Mouse (Mus musculus) urinary bladder, postnatal 4 days (tissue): Measurements from ENCODE around the gene Akr1b10.
"Not testable (repeated sequence)": the region's sequence is repeated elsewhere in the genome, so short reads cannot be mapped to it uniquely, and the experiment has no call there.

Experiments used
- DNase-seq, 2 experiments: peaks; one replicate each; pipeline ENCODE4 v3.0.0; 2021 to 2022; ENCODE audit warnings: low spot score in 2 of 2

Akr1b10 gene

DNA sequence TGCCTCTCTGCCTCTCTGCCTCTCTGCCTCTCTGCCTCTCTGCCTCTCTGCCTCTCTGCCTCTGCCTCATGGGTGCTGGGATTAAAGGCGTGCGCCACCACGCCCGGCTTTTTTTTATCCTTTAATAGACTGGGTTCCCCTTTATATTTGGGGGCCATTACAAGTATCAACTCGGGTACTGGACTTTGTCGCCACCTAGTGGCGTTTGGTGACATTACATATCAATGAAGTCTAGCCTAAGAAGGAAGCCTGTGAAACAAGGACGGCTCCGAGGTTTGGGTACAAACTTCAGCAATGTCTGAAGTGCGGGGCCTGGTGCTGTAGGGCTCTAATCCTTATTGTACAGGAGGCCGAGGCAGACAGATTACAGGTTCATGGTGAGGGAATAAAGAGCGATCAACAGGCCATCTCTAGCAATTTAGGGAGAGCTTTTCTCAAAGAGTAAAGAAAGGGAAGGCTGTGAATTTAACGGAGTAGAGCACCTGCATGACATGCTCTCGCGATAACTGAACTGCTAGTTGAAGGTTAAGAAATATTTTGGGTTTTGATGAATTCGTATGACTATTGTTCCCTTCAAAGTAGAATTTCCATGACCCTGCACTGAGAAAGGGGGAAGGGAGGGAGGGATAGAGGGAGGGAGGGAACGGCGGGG lies 12.2 kb upstream of the Akr1b10 start:
- DNase-seq, result peak; percentile 57 to 81

DNA sequence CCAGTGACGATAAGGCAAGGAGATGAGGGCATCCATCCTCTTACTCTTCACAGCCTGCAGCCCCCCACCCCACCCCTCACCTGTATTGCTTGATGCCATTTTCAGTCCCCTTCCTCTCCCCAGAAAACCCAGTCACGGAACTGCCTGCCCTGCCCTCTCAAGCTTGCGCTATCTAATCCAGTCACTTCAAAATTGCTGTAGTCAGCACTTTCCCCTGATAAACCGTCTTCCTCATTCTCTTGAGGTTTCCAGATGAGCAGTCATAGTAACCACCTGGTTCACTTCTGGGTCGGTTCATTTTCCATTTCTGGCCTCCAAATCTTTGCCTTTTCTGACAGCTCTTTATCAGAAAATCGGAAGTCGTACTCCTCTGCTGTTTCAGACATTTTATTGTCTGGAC lies 10.2 kb upstream of the Akr1b10 start:
- no peak for DNase-seq

DNA sequence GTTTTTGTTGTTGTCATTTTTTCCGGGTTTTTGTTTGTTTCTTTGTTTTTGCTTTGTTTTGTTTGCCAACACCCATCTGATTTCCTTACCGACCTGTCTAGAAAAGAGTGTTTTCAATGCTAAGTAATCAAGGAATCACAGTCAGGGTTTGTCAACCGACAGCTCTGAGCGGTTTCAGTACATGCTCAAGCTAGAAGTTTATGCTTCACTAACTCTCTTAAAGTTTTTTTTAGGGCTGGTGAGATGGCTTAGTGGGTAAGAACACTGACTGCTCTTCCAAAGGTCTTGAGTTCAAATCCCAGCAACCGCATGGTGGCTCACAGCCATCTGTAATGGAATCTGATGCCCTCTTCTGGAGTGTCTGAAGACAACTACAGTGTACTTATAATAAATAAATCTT lies 8.1 kb upstream of the Akr1b10 start:
- DNase-seq, result not testable (repeated sequence)

DNA sequence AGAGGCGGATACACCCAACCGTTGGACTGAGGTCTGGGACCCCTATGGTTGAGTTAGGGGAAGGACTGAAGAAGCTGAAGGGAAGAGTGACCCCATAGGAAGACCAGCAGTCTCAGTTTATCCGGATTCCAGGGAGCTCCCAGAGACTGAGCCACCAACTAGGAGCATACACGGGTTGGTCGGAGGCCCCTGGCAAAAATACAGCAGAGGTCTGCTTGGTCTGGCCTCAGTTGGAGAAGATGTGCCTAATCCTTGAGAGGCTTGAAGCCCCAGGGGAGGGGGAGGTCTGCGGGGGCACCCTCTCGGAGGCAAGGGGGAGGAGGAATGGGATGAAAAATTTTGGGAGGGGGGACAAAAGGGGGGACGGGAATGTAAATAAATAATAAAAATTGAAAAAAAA lies 617 bp upstream of the Akr1b10 start:
- no peak for DNase-seq

DNA sequence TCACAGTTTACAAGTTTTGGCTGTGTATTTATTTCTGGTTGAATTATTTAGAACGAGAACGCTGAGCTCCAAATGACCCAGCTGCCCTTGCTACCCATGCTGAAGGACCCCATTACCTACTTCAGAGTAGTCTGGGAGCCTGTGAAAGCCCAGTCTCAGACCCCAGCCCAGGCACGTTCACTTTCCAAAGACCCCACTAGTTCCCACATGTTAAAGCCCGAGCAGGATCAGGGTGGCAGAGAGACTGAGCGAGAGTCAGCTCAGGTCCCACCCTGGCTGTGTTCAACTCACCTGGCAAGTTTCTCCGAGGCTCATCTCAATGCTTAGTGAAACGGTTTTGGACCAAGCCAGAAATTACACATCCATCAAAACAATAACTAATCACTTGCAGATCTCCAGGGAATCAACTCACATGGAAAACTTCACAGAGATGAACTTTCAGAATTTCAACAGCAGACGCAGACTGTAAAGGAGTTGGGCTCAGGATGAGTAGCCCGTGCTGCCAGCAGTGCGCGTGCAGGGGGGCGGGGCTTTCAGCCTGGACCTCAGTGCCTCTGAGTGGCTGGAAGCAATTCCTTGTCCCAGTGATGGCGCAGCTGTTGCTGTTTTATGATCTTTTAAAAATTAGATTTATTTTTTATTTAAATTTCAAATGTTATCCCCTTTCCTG lies 818 bp downstream of the Akr1b10 start:
- DNase-seq, result peak in 1 of 2 experiments; percentile 54

DNA sequence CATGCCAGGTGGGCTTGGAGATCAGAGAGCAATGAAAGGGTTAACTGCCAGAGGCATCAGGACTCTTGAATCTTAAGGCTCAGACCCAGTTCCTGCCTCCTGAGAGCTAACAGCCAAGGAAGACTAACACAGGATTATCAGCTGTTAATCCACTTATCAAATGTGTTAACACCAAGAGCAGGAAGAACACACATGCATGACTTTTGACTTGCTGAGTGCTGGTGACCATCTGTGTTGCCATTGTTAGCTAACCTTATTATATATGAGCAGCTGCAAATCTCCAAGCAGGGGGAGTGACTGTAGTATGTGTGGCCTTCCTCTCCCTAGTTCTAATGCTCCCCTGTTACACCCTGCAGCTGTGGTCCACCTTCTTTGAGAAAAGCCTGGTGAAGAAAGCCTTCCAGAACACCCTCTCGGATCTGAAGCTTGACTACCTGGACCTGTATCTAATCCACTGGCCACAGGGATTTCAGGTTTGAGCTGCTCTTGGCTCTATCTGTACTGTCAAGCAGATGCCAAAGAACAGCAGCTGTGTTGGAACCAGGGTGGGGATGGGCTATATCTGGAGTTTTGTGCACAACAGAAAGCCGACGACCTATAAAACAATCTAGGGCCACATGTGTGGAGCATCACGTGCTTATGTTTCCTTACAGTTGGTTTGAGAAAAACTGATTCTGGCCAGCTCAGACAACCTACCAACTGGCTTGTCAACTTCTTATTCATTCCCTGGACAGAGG lies 4.6 kb downstream of the Akr1b10 start:
- no peak for DNase-seq

DNA sequence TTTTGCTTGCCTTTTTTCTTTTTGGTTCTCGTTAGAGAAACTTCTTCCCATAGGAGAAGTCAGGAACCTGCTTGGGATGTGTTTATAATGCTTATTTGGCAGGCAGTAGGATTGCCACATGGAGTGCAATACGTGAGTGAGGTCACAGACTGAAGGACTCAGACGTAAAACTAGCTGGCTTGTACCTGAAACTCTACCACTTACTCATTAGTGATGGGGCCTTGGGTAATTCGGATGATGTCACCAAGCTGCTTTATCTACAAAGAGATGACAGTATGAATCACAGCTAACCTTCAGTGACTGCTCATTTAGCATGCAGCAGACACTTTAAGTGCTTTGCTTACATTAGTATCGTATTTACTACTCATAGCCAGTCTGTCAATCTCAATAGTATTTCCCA lies 11.9 kb downstream of the Akr1b10 start:
- no peak for DNase-seq

DNA sequence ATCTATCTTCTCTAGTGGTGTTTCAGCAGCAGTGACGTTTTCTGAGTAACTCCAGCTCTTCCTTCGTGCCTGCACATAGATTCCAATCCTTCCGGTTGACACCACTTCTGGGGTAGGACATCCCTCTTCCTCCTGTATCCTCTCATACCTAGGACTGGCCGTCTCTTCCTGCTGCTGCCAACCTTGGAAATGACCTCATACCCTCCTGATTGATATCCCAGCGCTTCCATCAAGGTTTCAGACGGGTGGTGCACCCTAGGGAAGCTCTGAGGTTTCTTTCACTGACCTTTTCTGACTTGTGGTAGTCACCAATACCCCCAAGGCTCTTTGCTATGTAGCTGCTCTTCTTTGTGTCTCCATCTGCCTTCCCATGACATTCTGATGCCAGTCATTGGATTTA lies 14.4 kb downstream of the Akr1b10 start:
- DNase-seq, result no peak

DNA sequence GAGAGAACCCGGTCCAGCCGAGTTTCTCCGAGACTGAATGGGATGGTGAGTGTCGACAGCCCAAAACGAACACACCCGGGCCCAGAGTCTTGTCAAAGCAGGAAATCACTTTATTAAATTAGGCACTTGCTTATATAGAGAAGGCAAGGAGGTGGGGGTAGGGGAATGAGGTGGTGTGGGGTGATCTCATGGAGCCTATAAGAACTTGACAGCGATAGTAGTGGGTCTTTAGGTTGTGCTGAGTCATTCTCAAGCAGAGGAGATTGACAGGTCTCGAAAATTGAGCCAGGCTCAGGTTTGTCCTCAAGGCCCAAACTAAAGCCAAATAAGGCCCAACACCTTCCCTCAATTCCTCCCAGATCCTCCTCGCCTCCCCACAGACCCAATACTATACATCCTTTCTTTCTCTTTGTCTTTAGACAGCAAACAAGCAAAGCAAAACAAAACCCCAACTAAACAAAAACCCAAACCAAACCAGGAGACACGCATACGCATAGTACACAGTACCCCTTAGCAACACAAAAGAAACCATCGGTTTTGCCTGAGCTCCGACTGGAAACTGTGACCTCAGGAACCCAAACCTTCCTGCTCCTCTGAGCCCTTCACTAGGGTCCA lies 15.7 kb downstream of the Akr1b10 start:
- no peak for DNase-seq

DNA sequence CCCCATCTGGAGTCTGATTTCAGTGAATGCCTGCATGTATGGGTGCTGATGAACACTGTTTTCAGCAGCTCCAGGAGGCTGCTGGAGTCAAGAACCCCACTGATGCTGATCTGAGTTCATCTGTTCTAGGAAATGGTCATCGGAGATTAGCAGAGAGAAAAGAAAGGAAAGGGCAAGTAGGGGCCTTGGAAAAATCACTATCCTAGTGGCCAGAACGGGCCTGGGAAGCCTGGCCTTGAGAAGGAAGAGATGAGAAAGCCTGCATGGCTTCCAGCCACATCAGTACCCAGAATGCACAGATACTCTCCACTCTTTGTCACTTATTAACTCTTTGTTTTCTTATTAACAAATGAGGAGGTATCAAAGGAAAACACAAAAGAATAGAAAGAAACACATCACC lies 16.7 kb downstream of the Akr1b10 start:
- DNase-seq, result no peak

DNA sequence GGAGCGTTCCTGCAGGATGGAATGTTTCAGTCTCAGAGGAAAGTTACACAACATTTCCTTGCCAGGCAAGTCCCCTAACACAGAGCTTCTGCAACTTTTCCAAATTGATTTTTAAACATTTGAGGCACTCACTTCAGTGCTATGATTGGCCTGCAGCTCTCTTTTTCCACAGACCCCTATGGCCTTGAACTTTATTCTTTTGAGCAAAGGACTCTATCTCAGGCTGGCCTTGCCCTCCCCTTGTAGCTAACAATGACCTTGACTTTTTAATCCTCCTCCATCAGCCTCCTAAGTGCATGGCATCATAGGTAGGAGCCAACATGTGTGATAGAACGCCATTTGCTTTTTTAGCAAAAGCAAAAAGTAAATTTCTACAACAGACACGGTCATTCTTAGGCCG lies 22.7 kb downstream of the Akr1b10 start:
- DNase-seq, result no peak

DNA sequence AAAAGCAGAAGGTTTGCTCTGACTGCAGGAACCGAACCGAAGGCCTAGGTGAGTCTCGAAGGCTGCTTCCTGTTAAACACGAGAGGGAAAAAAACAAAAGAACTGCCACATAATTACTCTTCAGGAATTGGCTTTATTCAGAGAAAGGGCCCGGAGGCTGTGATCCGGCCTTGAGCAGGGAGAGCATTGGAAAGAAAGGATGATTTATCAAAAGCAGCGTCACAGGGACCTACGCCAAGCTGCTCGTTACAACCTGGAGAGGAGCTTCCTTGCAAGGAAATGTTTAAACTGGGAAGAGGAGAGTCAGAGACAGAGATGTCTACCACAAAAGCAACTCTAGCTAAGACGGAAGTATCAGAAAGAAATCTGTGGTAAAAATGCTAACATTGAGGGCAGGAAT lies 23.4 kb downstream of the Akr1b10 start:
- no peak for DNase-seq

DNA sequence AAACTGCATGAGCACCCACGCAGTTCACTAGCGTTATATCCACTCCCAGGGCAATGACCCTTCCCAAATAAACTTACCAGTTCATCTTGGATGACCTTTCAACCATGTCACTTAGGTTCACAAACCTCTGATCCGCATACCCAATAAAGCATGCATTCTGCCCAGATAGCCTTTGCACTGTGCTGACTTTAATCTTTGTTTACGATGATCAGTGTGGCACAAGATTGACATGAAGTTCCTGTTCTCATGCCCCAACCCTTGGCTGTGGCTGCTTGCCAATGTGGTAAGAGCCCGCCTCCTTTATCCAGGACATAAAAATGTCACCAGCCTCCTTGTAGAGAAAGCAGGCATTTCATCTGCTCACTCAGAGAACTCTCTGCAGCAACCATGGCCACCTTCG lies 28.0 kb downstream of the Akr1b10 start, which contains the start of gene Akr1b7:
Gene Akr1b7, plus strand, starts transcription at position 312 of the 400 bp plus-strand sequence.
- DNase-seq, result no peak

DNA sequence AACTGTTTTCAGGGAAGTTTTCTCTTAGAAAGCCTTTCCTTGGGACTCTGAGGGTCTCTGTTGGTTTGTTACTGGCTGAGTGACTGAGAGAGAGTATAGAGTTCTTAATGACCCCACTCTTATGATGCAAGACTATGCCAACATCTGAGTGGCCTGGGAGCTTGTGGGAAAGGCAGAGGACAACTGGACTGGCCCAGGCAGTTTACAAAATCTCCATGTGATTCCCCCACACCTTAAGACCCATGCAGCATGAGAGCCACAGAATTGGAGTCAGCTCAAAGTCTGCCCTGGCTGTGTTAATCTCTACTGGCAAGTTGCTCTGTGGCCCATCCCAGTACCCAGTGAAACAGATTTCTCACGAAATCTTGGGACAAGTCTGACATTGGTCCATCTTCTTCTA lies 28.7 kb downstream of the Akr1b10 start:
- no peak for DNase-seq

DNA sequence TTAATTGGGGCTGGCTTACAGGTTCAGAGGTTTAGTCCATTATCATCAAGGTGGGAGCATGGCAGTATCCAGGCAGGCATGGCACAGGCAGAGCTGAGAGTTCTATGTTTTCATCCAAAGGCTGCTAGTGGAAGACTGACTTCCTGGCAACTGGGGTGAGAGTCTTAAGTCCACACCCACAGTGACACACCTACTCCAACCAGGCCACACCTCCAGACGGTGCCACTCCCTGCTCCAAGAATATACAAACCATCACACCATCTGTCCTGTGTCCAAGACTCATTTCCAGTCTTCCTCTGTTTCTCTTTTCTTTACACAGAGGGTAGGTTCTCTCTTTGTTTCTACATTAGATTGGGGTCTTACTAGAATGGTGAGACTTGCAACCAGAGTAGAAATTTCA lies 29.4 kb downstream of the Akr1b10 start:
- DNase-seq, result not testable (repeated sequence)

DNA sequence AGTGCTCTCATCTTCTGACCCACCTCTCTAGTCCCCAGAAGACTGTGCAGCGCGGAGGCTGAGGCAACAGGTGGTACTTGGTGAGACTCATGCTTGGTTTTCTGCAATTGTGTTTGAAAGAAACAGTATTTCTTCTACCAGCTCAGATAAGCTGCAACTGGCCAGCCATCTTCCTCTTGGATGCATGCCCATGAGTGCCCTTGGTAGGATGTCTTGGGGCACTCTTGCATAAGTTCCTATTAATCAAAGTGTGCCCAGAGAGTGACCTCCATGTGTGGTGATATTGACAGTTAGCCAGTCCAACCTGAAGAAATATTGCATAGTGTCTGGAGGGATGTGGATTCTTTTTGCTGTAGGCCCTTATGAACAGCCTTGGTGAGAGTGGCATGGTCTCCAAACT lies 32.5 kb downstream of the Akr1b10 start:
- DNase-seq, result no peak

DNA sequence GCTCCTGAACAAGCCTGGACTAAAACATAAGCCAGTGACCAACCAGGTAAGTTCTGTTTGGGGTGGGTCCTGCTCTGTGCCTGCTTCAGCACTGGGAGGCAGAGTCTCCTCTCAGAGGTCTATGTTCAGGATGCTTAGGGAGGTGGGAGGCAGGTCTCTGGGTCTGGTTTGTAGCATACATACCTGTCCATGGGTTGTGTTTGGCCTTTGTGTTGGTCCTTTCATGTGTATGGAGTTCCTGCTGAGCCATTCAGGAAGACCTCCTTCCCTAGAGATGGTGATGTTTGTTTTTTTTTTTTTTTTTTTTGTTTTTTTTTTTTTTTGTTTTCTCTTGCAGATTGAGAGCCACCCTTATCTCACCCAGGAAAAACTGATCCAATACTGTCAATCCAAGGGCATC lies 35.1 kb downstream of the Akr1b10 start:
- no peak for DNase-seq

DNA sequence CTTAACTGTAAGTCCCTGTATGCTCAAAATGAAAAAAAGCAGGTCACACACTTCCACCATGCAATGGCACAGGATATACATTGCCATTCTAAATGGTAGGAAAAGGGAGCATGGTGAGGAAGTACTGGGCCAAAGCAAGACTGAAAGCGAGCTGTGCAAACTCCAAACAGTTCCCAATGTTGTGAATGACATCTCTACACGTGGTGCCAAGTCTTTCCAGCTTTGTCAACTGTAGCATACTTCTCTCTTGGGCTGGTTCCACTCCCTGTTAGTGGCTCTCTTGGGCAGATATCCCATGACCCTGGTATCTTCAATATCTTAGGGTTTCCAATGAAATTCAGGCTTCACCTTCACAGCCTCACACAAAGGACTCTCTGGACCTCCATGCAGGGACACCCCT lies 55.0 kb downstream of the Akr1b10 start:
- no peak for DNase-seq

DNA sequence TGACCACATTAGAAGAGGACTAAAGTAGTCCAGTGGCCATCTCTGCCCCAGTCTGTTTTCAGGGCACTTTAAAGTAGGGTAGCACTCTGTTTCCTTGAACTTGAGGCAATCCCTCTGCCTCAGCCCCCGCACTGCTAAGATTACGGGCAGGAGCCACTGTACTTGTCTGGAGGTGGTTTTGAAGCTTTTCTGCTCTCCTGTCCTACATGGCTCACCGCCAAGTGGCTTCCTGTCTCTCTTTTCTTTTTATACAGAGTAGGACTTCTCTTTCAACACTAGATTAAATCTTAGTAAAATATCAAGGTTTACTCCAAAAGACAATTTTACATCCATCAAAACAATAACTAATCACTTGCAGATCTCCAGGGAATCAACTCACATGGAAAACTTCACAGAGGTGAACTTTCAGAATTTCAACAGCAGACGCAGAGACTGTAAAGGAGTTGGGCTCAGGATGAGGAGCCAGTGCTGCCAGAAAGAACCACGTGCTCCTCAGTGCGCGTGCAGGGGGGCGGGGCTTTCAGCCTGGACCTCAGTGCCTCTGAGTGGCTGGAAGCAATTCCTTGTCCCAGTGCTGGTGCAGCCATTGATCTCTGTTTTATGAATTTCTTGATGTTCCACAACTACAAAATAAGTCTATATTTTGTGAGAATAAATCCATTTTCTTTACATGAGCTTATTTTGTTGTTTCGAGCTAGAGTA lies 57.7 kb downstream of the Akr1b10 start:
- no peak for DNase-seq

DNA sequence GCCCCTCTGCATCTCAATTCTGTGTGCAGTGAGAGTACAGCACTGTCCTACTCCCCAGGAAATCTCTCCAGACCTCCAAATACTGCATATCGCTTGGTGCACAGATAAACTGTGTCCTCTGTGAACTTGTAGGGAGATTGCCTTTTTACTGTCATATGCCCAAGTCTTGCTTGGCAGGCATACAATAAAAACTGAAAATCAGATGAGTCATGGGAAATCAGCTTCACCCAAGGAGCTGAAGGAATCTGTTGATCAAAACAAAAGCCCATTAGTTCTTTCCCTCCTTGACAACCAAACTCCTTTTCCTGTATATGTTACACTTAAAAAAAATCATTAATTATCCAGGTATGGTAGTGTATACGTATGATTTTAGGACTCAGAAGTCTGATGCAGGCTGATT lies 59.8 kb downstream of the Akr1b10 start:
- DNase-seq, result no peak
